Mouse (Mus musculus): Measurements from ENCODE around the gene Tada2b.

Tada2b gene

DNA sequence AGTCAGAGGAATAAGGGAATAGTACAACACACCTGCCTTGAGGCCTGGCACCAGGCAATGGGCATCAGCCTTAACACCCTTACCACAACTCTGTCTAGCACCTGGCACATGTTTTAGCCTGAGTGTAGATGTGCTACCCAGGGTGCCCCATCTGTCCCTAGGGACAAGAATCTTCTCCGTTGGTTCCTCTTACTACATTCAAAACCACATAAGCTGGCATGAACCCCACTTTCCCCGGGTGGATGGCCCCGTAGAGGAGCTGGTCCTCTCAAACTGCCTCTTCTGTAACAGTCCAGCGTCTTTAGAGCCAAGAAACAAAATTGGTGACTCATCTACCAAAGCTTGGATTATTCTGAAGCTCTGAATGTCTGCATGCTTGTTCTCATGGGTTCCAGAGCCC is 3.7 kb downstream of the Tada2b start:
- no peak for DNase-seq (ENCODE audit: low spot score in 2 of 2)

DNA sequence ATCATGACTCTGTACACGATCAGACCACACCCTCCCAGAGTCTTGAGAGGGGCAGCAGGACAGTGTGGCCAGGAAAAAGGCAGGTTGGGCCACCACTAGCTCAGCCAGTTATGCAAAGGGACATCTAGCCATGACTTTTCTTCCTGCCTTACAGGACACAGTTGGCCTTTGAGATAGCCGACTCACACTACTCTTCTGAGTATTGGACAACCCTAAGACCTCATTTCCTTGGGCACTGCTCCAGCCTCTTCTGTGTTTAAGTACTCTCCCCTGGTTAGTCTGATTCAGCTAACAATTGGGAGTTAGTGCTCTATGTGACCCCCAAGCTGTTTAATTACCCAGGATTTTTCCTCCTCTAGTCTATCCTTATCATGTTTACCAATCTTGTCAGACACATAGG is 4.3 kb downstream of the Tada2b start:
- no peak for DNase-seq (ENCODE audit: low spot score in 2 of 2)

DNA sequence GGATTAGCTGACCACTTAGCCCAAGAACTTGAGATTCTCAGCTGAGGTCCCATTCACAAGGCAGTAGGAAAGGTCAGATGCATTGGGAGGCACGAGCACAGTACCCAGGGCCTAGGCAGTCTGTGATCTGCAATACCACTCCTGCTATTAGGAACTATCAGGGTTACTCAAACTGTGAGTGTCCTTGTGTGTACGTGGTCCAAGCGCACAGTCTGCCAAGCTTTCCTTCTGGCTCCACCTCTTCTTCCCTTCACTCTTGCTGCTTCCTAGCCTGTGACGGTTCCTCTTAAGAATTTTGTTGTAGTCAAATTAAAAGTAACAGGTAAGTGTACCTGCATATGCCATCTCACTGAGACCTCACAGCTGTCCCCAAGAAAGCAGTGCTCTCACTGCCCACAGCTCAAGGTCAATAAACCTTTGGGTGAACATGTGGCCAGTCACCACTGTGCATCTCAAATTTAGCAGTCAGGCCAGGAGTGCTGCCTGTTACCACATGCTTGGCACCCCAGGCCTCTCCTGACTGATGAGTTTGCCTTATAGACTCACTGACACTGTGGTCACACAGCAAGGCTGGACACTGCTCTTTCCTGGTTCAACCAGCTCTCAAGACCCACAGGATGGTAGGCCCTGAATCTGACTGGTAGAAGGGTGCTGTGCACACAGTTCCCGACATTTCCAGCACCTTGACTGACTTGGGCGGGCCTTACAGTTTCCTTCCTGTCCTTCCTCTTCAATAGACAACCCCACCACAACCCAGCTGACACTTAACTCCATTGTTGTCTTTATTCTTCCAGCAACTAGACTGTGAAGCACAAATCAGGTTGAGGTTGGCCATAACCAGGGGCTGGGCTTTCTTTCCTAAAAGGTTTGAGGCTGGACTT is 5.3 kb downstream of the Tada2b start:
- no peak for DNase-seq (ENCODE audit: low spot score in 2 of 2)

DNA sequence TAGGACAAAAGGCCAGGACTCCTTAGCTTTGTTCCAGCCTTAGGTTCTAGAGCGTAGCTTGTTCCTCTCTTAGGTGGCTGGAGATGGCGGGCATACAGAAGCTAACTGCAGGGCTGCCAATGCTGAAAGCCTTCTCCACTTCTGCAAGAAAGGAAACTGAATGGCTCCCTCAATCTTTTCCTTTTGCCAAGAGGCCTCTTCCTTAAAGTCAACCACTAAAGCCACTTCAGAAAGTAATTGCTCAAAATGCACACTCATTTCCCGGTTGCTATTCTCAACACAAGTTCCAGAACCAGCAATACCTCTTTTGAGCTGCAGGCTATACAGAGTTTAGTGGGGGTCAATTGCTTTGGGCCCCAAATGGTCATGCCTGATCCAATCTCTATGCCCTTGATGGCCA is 6.6 kb downstream of the Tada2b start:
- DNase-seq (ENCODE audit: low spot score in 2 of 2), result no peak

DNA sequence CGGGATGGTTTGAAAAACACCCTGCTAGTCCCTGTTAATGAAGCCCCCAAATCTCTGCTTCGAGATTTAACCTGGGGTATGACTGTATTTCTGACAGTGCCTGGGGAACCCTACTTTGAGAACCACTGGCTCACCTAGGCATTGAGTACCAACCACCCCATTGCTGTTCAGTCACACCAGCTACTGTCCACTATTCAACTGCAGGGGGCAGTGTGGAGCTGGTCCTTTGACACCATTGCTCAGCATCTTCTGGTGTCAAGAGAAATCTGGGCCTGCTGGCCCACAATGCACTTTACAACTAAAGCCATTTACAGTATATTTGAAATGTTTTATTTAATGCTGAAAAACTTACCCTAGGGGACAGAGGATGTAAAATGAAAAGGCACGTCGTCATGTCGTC is 9.8 kb downstream of the Tada2b start:
- peak; percentile 50 to 62 for DNase-seq (ENCODE audit: low spot score in 2 of 2)

DNA sequence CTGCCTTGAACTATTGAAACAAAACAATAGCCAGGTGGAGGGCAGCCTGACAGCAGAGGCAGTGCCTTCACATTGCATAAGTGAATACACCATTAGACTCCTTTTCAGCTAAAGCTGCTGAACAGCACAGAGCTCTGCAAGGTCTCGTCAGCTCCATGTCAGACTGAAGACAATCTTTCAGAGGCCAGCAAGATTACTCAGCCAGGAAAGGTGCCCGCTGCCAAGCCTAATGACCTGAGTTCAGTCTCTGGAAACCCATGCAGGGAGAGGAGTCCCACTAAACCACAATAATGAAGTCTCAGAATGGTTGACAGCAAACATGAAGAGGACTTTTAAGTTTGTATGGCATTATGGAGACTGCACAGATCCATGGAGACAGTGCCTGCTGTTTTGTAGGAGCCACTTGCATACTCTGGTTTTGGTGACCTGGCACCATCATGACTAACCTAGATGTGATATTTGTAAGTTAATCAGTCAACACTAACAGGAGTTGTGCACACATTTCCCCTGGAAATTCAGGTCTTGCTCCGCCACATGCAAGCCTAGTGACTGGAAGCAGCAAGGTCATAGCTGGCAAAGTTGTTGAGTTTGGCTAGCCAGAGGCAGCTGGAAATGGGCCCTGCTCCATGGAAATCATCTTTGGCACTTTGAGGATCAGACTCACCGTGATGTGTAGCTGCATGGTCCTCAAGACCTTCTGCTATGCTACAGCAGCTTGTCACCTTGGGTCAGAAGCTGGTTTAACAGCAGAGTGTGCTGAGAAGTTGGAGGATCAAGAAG is 11.0 kb downstream of the Tada2b start:
- DNase-seq (ENCODE audit: low spot score in 2 of 2), result no peak

DNA sequence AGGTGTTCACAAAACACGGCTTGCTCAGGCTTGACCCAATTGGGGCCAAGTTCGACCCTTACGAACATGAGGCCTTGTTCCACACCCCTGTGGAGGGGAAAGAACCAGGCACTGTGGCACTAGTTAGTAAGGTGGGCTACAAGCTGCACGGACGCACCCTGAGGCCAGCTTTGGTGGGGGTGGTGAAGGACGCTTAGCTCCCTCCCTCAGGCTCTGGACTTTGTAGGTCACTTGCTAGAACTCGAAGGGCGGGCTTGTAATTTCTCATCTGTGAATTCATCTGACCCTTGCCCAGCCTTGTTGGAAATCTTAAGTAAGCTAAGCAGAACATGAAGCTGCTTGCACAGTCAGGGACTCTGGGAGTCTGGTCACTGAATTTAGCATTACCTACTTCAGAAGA is 12.9 kb downstream of the Tada2b start:
- no peak for DNase-seq (ENCODE audit: low spot score in 2 of 2)

DNA sequence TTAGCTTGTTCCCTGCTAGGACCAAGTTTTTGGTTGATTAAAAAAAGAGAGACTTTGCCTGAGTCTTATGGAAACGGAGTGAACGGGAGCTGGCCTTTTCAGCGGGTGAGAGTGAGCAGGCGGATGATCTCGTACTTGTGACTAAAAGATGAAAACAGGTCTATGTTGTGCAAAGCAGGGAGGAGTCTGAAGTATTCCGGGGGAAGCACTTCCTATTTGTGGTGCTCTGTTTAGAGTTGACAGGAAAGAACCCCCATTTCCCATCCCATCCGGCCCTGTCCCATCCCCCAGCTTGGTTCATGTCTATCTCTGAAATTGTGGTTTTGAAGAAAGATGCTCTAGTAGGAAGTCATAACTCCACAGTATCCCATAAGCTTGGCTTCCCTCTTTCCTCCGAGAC is 18.2 kb downstream of the Tada2b start:
- no peak for DNase-seq (ENCODE audit: low spot score in 2 of 2)

DNA sequence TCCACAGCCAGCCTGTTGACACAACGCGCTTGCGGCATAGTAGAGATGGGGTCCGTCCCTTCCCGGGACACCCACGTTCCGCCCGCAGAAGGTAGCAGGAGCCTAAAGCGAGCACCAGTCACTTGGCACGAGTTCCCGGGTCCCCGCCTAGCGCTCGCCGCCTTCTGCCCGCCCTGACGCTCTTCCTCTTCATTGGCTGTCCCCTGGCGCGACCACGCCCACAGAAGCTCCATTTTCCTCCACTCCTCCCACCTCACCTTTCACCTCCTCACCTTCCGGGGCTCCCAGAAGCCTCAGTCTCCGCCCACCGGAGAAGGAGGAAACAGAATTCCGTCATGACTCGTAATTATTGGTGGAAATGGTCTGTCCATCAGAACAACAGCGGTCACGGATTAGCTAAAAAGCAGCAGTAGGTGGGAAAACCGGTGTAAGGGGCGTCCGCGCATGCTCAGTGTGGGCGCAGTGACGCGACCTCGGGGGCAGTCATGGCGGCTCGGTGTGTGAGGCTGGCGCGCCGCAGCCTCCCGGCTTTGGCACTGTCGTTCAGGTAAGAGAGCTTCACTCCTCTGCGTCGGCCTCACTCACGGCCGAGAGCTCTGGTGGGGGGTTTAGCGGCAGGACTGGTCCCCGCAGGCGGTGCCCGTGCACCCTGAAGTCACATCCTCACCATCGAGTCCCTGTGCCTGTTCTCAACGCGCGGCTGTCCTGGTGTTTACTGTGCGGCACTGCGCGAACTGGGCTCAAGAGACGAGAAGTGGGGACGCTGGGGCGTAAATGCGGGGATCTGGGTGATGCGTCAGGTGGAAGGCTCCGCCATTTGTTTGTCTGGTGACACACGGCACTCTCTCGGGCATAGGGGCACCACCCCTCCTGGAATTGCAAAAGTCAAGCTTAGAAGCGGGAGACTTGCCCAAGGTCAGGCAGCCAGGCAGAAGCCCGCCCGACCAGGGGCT is 19.1 kb downstream of the Tada2b start, which contains the start of gene Grpel1:
Grpel1 (plus strand) TSS at position 290 of the 953 bp plus-strand sequence.
- DNase-seq (ENCODE audit: low spot score in 2 of 2), result peak; percentile 93

DNA sequence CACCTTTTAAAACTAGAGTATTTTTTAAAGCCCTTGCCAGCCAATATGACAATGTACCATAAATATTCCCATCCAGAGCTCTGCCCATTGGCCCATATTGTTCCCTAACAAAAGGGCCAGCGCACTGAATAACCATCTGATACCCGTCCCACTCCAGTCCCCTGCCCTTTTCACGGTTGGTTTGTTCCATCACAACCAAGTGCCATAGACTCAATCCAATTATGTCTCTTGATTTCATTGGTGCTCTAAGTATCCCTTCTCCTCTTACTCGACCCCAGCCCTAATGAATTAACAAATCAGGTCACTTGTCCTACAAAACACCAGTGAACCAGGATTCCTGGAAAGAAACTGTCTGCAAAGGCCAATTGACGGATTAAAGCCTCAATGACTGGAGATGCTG is 20.7 kb downstream of the Tada2b start:
- DNase-seq (ENCODE audit: low spot score in 2 of 2), result no peak

DNA sequence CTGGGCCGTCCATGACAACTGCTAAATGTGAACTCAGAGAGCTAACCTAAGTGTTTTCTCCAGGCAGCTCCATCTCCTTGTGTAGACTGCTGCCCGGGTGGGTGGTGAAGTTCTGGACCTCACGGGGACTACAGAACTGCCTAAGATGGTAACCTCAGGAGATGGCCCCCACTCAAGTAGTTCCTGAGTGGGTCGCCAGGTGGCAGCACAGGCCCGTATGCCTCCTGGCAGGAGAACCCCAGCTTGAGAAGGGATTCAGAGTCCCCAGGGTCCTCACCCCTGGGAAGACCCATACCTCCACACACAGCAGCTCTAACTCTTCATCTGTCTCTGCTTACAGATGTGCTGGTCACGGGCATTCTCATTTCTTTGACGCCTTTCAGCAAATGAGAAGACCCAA is 21.3 kb downstream of the Tada2b start:
- DNase-seq (ENCODE audit: low spot score in 2 of 2), result peak; percentile 56 to 75

DNA sequence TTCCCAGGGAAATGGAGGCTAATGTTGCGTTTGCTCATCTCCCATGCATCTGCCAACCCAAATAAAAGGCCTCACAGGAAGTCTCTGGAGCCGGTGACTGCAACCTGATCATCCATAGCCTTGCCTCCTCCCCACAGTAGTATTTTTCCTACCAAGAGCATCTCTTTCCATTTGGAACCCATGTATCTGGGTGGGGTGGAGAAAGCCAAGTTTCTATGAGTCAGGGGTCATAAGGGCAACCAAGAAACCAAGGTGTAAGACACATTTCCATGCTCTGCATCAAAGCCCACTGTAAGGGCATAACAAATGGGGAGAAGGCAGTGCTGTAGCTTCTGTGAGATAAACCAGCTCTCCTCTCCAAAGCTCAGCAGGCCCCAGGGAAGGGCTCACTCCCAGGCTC is 22.9 kb downstream of the Tada2b start:
- no peak for DNase-seq (ENCODE audit: low spot score in 2 of 2)

DNA sequence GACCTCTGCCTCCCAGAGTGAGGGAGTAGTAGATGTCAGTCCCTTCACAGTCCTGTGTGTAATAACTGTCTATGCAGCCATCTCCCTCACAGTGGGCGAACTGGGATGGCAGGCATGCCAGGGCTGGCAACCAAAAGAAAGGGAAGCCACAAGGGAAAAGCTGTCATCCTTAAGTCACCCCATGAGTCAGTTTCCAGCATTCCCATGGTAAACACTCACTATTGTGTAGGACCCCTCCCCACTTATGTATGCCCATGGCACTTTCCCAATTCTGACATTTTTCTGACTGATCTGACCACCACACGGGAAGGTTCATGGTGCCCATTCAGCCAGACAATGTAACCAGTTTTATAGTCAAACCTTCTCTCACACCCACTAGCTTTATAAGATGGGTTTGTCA is 23.4 kb downstream of the Tada2b start:
- DNase-seq (ENCODE audit: low spot score in 2 of 2), result no peak

DNA sequence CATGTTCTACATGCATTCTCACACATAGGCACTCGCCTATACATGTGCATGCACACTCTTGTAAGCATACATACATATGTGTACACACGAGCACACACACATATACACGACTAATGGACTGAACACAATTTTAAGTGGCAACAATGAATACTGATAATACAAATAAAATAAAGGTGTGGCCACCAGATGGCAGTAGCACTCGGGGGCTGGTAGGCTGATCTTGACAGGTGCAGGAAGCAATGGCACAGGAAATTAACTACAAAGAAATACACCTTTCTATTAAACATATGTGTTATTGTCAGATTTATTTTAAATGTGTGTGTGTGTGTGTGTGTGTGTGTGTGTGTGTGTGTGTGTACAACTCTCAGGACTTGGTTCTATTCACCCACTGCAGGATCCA is 25.2 kb downstream of the Tada2b start:
- DNase-seq (ENCODE audit: low spot score in 2 of 2), result peak in 1 of 2 experiments; percentile 28

DNA sequence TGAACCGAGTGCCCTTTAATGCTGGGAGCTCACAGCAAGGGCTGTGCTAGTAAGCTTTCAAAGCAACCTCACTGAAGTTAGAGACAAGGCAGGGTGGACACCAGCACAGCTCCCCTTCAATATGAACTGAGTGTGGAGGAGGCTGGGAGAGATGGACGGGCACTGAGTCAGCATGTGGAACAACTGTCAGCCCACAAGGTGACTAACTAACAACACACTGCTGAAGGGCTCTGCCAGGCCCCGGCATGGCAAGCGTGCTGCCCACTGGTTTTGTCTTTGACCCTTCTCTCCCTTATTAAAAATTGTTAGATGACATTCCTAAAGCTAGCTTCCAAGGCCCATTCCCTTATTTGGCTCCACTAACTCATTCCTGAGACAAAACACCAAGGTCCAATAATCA is 26.4 kb downstream of the Tada2b start:
- no peak for DNase-seq (ENCODE audit: low spot score in 2 of 2)

DNA sequence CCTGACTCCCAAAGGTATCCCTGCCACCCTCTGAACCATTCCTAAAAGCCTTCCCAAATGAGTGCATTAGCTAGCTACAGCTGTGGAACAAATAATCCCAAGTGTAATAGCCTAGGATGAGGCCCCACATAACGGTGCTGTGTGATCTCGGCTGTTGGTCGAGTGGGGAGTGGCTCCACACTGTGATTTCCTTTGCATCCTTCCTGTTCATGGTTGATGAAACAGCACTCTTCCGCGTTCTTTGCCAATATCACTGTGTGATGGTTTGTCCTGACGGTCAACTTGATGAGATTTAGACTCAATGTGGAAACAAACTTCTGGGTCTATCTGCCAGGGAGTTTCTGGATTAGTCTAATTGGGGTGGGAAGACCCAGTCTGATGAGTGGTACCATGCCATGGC is 31.3 kb downstream of the Tada2b start:
- DNase-seq (ENCODE audit: low spot score in 2 of 2), result no peak

DNA sequence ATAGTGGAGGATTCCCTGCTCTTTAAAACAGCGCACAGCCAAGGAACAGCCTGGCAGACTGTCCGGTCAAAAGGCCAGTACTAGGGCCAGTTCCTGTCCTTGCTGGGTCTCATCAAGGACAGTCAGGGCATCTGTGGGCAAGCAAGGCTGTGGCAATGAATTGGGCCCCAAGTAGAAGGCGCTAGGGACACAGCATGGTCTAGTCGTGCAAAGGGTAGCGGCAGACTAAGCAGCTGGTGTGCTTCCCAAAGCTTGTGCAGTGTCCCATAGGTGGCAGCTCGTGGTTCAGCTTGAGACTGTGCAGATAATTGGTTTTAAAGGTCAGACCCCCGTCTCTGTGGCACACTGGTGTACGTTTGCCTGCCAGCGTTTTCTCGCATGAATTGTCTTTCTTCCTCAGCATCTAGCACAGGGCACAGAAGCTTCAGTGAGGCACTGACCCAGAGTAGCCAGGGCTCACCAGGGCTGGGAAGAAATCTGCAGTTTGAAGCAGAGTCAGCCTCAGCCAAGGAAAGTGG is 32.2 kb downstream of the Tada2b start:
- DNase-seq (ENCODE audit: low spot score in 2 of 2), result no peak

DNA sequence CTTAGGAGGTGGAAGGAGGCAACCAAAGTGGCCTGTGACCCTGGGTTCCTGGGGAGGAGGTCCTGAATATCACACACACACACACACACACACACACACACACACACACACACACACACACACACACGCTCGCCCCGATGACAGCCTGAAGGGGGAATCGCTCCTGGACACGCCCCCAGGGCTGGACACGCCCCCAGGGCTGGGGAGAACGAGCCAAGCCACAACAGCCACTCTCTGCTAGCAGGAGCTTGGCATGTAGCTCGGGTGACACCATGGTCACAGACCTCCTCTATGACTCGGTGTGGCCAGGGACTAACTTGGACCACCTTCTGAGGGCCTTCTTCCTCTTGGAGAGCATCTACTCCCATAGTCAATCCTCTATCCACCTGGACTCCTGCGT is 33.0 kb downstream of the Tada2b start:
- DNase-seq (ENCODE audit: low spot score in 2 of 2), result no peak

DNA sequence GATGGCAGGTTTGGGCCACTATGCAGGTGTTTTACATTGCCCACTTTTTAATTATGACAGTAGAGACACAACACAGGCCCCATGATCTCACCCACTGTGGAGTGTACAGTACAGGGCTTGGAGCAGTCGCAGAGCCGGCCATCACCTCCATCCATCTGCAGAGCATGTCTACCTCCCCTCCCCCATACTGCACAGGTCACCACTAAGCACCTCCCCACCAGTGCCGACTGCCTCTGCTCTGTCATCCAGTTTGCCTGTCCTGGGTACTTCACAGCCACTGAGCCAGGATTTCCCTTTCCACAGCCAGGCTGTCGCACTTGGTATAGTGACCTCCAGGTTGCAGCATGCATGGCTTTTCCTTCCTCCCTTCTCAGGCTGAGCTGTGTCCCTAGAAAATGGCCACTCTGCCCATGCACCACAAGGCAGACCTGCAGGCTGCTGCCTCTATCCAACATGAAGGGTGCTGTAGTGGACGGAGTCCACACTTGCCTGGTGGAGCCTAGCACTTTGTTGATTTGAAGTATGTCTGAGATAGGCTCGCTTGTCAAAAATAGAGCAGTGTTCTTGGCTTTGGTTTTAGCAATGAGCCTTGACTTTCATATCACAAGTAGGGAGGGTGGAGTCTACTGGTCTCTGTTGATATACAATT is 34.3 kb downstream of the Tada2b start:
- DNase-seq (ENCODE audit: low spot score in 2 of 2), result no peak

DNA sequence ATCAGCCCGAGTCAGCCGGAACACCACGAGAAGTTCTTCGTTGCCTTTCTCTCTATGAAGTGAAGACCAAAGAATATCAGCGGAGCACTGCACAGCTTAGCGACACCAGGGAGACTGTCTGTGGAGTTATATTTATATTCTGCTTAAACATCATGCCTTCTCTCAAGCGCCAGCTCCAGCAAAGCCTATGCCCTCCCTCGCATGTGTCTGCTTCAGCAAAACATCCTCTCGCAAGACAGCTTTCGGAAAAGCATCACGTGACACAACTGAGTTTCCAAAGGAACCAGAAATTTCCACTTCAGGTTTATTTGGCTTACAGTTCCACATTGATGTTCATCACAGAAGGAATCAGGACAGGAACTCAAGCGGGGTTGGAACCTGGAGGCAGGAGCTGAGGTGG is 36.2 kb downstream of the Tada2b start:
- no peak for DNase-seq (ENCODE audit: low spot score in 2 of 2)

Measured in cerebellum, postnatal 4 days (tissue).